Mouse (Mus musculus) embryonic fibroblast, embryonic 13.5 days (primary cell): ENCODE data around the gene Tpi1.

Experiments
- CTCF ChIP-seq: IDR thresholded peaks from 2 replicates; pipeline ENCODE4 v1.5.1; 2011; ENCODE audit warnings: mild to moderate bottlenecking, control low read depth, low read length, moderate library complexity, borderline replicate concordance; ENCODE audit not compliant: insufficient read depth
- POLR2A ChIP-seq: IDR thresholded peaks from 2 replicates; pipeline ENCODE4 v1.6.1; 2011; ENCODE audit warnings: low read depth, mild to moderate bottlenecking, control low read depth, low read length, moderate library complexity

GRCm38 (mm10) chr6:124840241-124841167 lies 26.4 kb upstream of the Tpi1 start, which contains the start of gene Gnb3:
- no peak for TF ChIP-seq CTCF
- TF ChIP-seq POLR2A: no peak
